Mouse (Mus musculus): Measurements from ENCODE around the gene Arhgap25. TPM values are rescaled to one million over a fixed set of nuclear protein-coding genes. Genes with fewer than 3 reads are reported as not detected.

Arhgap25 gene
- polyA plus RNA-seq, 1 experiment: 69.0 TPM

DNA sequence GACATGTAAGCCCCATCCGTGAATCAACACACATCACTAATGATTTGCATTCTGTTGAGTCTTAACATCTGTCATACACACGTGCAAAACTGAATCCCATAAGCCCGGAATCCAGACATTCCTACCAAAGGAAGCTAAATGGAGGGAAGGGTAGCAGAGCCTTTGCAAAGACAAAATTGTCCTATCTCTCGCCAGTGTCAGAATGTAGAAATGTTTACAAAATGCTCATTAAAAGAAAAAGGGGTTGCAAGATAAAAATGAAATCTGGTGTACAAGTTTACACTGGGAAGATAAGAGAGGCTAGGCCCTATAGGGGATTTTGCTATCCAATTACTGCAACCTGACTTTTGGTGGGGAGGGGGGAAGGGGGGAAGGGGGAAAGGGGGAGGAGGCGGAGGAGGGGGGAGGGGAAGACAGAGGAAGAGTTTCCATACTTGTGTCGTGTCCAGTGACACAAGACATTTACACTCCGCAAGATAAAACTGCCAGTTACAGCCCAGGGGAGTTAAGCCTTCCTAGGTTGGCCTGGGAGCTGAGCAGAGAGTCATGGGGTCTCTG, 104.5 kb downstream of the Arhgap25 start, which contains the start of gene Bmp10:
Gene Bmp10, plus strand, starts transcription at position 508 of the 558 bp plus-strand sequence.
- Histone ChIP-seq H3K4me1 (ENCODE audit: control insufficient read depth, insufficient read depth, low read length) (no peaks in the 10 kb centered on the region), H3K4me3 (ENCODE audit: insufficient read depth, low read length) (no peak within 1 kb of the TSS), H3K27ac (ENCODE audit: insufficient read depth, low read depth, low read length) (no peak within 1 kb of the TSS)
- TF ChIP-seq POLR2A (IDR thresholded peaks at IDR 0.05; ENCODE audit: borderline replicate concordance, low read depth, low read length): no peak
- TF ChIP-seq CTCF (IDR thresholded peaks at IDR 0.05; ENCODE audit: low read depth, low read length): no peak

- TF ChIP-seq CTCF (IDR thresholded peaks at IDR 0.05; ENCODE audit: low read depth, low read length): no peak
- no peak for TF ChIP-seq POLR2A (IDR thresholded peaks at IDR 0.05; ENCODE audit: borderline replicate concordance, low read depth, low read length)
- Histone ChIP-seq H3K27ac (ENCODE audit: insufficient read depth, low read depth, low read length) (no peak overlapping the region), H3K4me3 (ENCODE audit: insufficient read depth, low read length) (no peak overlapping the region), H3K4me1 (ENCODE audit: control insufficient read depth, insufficient read depth, low read length) (no peaks in the 10 kb centered on the region)
These were observed 105.4 kb downstream of the Arhgap25 start for GRCm38 (mm10) chr6:87427616-87428015.

DNA sequence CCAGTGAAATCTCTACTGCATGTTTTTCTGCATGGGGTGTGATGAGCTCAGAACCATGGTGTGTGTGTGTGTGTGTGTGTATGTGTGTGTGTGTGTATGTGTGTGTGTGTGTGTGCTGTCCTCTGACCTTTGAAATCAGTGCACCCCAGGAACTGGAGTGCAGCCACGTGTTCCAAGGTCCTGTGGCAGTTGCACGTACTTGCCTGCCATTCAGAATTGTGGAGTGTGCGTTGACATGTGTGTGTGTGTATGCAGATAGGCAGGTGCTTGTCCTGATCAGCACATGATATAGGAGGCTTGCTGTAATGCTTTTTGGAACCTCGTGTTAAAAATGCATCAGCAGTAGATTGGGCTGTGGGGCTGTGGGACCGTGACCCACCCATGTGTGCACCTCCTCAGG, 106.1 kb downstream of the Arhgap25 start:
- no peaks in the 10 kb centered on the region for H3K4me1 ChIP-seq (ENCODE audit: control insufficient read depth, insufficient read depth, low read length)
- no peak for TF ChIP-seq CTCF (IDR thresholded peaks at IDR 0.05; ENCODE audit: low read depth, low read length)
- TF ChIP-seq POLR2A (IDR thresholded peaks at IDR 0.05; ENCODE audit: borderline replicate concordance, low read depth, low read length): no peak
- no peak overlapping the region for H3K27ac ChIP-seq (ENCODE audit: insufficient read depth, low read depth, low read length)
- no peak overlapping the region for H3K4me3 ChIP-seq (ENCODE audit: insufficient read depth, low read length)

DNA sequence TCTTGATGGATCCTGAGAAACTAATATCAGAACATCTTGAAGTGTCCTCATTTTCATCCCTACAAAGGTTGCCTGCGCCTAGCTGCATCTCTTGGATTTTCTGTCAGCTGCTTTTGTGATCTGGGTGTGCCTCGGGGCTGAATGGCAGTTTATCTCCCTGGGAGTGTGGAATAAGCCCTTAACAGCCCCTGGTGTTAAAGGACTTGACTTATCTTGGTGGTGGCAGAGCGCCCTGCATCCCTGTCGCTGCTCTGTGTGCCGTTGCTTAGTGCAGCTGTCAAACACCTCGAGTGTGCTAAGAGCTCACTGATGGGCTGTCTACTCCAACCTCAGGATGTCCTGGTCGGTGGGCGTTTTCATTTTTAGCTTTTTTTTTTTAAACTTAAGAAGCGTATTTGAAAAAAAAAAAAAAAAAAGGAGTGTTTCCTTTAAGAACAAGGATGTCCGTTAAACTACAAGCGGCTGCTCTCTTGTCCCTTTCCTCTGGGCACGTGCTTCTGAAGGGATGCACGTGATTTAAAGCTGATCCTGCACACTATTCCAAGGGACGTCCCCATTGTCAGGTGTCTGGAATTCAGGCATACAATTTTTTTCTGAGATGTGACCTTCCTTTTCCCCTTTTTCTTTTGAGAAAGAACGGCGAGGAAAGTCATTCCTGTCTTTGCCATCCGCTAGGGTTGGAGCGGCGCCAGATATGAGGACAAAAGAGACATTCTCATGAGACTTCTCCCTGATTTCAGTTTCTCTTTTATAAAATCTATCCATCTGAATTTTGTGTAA, 108.8 kb downstream of the Arhgap25 start:
- H3K4me1 ChIP-seq (ENCODE audit: control insufficient read depth, insufficient read depth, low read length): no peaks in the 10 kb centered on the region

GRCm38 (mm10) chr6:87422304-87422703, 110.8 kb downstream of the Arhgap25 start:
- TF ChIP-seq POLR2A (IDR thresholded peaks at IDR 0.05; ENCODE audit: borderline replicate concordance, low read depth, low read length) (no peak), CTCF (IDR thresholded peaks at IDR 0.05; ENCODE audit: low read depth, low read length) (no peak)
- no peaks in the 10 kb centered on the region for H3K4me1 ChIP-seq (ENCODE audit: control insufficient read depth, insufficient read depth, low read length)
- H3K27ac ChIP-seq (ENCODE audit: insufficient read depth, low read depth, low read length): no peak overlapping the region
- H3K4me3 ChIP-seq (ENCODE audit: insufficient read depth, low read length): no peak overlapping the region

More for the DNA sequence above, 108.8 kb downstream of the Arhgap25 start:
- TF ChIP-seq CTCF (IDR thresholded peaks at IDR 0.05; ENCODE audit: low read depth, low read length) (no peak), POLR2A (IDR thresholded peaks at IDR 0.05; ENCODE audit: borderline replicate concordance, low read depth, low read length) (no peak)
- H3K4me3 ChIP-seq (ENCODE audit: insufficient read depth, low read length): no peak overlapping the region
- H3K27ac ChIP-seq (ENCODE audit: insufficient read depth, low read depth, low read length): no peak overlapping the region

DNA sequence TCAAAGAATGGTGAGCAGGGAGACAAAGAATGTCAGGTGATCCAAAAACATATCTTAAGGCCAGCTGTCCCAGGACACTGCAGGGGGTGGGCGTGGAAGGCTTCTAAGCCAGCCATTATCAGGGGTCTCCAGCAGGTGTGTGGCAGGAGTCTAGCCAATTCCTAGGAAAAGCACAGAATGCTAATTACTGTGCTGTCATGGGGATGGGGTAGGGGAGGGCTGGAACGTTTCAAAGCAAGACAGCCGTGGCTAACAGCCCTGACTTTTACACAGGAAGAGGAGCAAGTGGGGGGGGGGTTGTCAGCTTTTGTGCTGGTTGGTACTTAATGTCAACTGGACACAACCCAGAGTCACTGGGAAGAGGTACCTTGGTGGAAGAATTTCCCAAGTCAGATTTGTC, 121.0 kb downstream of the Arhgap25 start:
- no peaks in the 10 kb centered on the region for H3K4me1 ChIP-seq (ENCODE audit: control insufficient read depth, insufficient read depth, low read length)
- TF ChIP-seq POLR2A (IDR thresholded peaks at IDR 0.05; ENCODE audit: borderline replicate concordance, low read depth, low read length) (no peak), CTCF (IDR thresholded peaks at IDR 0.05; ENCODE audit: low read depth, low read length) (no peak)
- H3K4me3 ChIP-seq (ENCODE audit: insufficient read depth, low read length): no peak overlapping the region
- no peak overlapping the region for H3K27ac ChIP-seq (ENCODE audit: insufficient read depth, low read depth, low read length)

Other genes starting within 250 kb of the Arhgap25 start
- gene Antxr1, start 197.4 kb downstream of the Arhgap25 start, polyA plus RNA-seq (2012; ENCODE audit: insufficient read depth, insufficient read length, missing spikeins): 0.63 and 1.5 TPM in 2 replicates
- not detected in 2 replicates for gene Gkn1, start 182.3 kb downstream of the Arhgap25 start, polyA plus RNA-seq (2012; ENCODE audit: insufficient read depth, insufficient read length, missing spikeins)
- not detected in 2 replicates for gene Gkn2, start 159.9 kb downstream of the Arhgap25 start, polyA plus RNA-seq (2012; ENCODE audit: insufficient read depth, insufficient read length, missing spikeins)
- not detected in 2 replicates for gene Gkn3, start 144.3 kb downstream of the Arhgap25 start, polyA plus RNA-seq (2012; ENCODE audit: insufficient read depth, insufficient read length, missing spikeins)
- not detected in 2 replicates for gene Bmp10, start 104.3 kb downstream of the Arhgap25 start, polyA plus RNA-seq (2012; ENCODE audit: insufficient read depth, insufficient read length, missing spikeins)
- 0.70 and 1.1 TPM in 2 replicates for gene Prokr1, start 57.5 kb upstream of the Arhgap25 start, polyA plus RNA-seq (2012; ENCODE audit: insufficient read depth, insufficient read length, missing spikeins)
- 8.2 and 9.5 TPM in 2 replicates for gene Aplf, start 138.9 kb upstream of the Arhgap25 start, polyA plus RNA-seq (2012; ENCODE audit: insufficient read depth, insufficient read length, missing spikeins)
- not detected in 2 replicates for gene Efcc1, start 197.6 kb upstream of the Arhgap25 start, polyA plus RNA-seq (2012; ENCODE audit: insufficient read depth, insufficient read length, missing spikeins)
- gene Gp9, start 244.8 kb upstream of the Arhgap25 start, polyA plus RNA-seq (2012; ENCODE audit: insufficient read depth, insufficient read length, missing spikeins): not detected in 2 replicates

Data from bone marrow macrophage, adult 2 months (primary cell).